Mouse (Mus musculus): ENCODE data around the gene Wdr61. TPM values are rescaled to one million over a fixed set of nuclear protein-coding genes. Genes with fewer than 3 reads are reported as not detected.

Wdr61 gene
- polyA plus RNA-seq, 1 experiment from 2014 or later, result 151 TPM

DNA sequence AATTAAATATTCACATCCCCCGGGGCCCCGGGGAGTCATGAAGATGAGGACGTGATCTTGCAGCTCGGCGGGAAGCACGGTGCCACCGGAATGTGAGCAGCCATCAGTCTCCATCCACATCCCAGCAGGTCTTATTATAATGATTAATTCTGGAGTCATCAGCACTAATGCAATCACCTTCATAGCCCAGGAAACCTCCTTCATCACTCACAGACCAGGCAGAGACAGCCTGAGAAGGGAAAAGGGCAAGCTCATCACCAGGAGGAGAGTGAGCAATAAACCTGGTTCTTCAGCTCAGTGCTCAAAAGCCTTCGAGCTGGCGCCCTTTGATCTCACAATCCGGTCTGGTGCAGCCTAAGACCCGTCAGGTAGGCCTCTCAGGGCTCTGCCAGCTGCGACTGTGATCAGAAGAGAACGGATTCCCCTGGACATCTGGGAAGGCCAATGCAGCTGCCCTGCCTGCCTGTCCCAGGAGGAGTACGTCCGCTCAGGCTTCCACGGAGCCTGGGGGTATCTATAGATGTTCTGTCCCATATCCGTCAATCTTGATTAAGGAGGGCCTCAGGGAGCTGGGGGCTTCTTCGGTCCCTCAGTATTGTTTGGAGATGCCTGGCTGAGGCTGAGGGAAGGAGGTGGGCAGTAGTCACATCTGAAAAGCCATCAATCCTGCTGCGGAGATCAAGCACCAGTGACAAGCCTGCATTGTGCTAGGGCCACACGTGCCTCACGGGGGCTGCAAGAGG, 18.1 kb upstream of the Wdr61 start:
- Histone ChIP-seq H3K4me1 (no peaks in the 10 kb centered on the region; the same call in 1 of the 2 replicates), H3K9ac (no peak overlapping the region), H3K4me2 (no peak overlapping the region), H3K27ac (no peak overlapping the region), H3K9me3 (replicated peaks) (no peaks in the 10 kb centered on the region), H3K36me3 (no peaks in the 10 kb centered on the region), H3K4me3 (replicated peaks) (no peak overlapping the region), H3K27me3 (peaks cover 23% of the 10 kb centered on the region)
- ATAC-seq (replicated peaks; ENCODE audit: low FRiP score), result no peak
- WGBS, result 19% methylated on average over 21 of the region's 21 CpGs

DNA sequence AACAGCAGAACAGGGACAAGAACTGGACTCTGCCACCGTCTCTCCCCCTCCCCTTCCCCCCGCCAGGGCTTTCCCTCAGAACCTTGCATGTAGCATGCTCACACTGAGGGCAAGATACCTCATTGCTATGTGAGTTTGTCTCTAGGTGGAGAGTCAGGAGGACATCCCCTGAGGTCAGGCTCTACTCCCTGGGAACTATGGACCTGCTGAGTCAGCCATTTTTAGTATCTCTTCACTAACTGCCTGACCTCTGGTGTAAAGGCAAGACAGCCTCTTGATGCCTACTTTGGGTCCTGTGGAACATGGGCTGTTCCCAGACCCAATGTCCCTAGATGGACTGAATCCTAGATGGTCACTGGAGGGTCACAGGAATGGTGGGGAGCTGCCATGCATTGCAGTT, 17.4 kb upstream of the Wdr61 start:
- WGBS, result 75% methylated on average over 2 of the region's 2 CpGs
- H3K4me3 ChIP-seq (replicated peaks), result no peak overlapping the region

DNA sequence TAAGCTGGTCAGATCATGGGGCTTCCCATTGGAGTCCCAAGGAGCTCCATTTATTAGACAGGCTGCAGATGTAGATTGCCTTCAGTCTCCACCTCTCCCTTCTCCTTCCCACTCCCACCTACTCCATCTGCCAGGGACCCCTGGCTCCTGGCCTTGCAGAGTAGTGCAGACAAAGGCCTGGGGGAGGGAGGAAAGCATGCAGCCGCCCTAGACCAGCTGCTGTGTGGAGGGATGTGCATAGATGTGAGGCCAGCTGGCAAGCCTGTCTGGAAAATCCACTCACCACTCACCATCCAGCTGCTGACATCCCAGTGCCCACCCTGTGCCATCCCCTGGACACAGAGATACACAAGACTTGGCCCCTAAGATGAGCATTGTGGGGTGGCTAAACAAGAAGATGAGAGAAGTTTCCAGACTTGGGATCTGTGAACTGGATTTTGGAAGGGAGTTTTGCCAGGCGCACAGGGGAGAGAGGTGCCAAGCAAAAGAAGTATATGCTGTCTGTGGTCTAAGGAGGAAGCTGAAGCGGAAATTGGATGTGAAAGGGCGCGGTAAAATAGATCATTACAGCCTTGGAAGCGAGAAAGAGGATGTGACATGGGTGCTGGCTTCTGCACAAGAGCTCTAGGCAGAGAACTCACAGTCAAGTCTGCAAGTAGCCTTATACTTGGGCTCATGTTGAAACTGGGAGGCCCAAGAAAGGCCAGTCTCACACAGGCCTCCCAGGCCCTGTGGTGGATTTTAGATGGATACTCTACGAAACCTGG, 16.1 kb upstream of the Wdr61 start:
- Histone ChIP-seq H3K27me3 (peaks cover 23% of the 10 kb centered on the region), H3K9me3 (replicated peaks) (no peaks in the 10 kb centered on the region), H3K4me1 (no peaks in the 10 kb centered on the region; the same call in 1 of the 2 replicates), H3K4me2 (no peak overlapping the region), H3K27ac (no peak overlapping the region), H3K36me3 (no peaks in the 10 kb centered on the region), H3K9ac (no peak overlapping the region), H3K4me3 (replicated peaks) (no peak overlapping the region)
- ATAC-seq (replicated peaks; ENCODE audit: low FRiP score), result no peak
- WGBS, result 83% methylated on average over 7 of the region's 7 CpGs

More for the DNA sequence above, 17.4 kb upstream of the Wdr61 start:
- no peaks in the 10 kb centered on the region for H3K36me3 ChIP-seq
- no peak for ATAC-seq (replicated peaks; ENCODE audit: low FRiP score)
- no peak overlapping the region for H3K4me2 ChIP-seq
- no peaks in the 10 kb centered on the region; the same call in 1 of the 2 replicates for H3K4me1 ChIP-seq
- no peak overlapping the region for H3K27ac ChIP-seq
- H3K9ac ChIP-seq, result no peak overlapping the region
- peaks cover 23% of the 10 kb centered on the region for H3K27me3 ChIP-seq
- no peaks in the 10 kb centered on the region for H3K9me3 ChIP-seq (replicated peaks)

DNA sequence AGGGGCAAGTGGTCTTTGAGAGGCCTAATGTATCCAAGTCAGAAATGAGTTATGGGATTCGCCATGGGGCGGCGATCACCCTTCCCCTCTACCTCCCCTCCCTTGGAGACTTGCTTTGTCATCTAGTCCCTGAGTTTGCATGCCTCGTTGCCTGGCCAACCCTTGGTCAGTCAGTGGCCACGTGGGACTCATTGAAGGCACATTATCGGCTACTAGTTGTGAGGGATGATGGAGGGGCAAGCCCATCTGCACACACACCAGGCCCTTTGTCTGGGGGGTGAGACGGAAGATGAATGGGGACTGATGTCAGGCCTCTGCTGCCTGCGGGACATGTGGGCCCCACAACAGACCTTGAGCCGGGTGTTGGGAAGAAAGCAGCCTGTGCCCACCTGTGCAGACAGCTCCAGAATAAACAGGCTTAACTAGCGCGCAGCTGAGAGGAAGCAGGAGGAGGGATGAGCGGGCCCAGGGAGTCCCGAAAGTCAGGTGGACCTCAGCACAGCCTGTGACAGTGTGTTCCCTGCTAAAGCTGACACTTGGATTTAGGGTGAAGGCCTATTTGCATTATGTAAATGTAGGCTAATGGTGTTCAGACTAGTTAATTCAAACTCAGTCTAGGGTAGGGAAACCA, 11.5 kb upstream of the Wdr61 start:
- Histone ChIP-seq H3K27me3 (no peaks in the 10 kb centered on the region; the same call in 1 of the 2 replicates), H3K36me3 (no peaks in the 10 kb centered on the region), H3K4me3 (replicated peaks) (no peak overlapping the region), H3K9ac (no peak overlapping the region), H3K4me2 (no peak overlapping the region), H3K4me1 (no peaks in the 10 kb centered on the region), H3K9me3 (replicated peaks) (no peaks in the 10 kb centered on the region), H3K27ac (no peak overlapping the region)
- ATAC-seq (replicated peaks; ENCODE audit: low FRiP score), result 0 out of 2 replicates have a peak, but pooled peaks have one; percentile 36
- 41% methylated on average over 13 of the region's 13 CpGs for WGBS

DNA sequence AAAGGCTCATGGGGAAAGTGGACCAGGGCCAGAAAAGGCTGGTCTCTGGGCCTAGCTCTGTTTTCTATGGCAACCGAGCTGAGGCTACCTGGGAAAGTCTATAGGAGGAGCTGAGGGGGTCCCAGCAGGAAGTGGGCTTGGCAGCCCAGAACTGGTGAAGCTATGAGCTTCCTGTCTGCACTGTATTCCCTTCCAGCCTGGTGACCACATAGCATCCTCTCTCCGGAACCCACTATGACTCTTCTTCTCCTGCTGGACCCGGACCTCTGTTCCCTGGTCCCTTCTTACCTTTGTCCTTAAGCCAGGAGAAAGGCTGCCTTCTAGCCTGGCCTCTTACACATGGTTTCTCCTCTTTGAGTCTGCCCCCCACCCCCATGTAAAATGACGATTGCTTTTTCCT, 9.6 kb upstream of the Wdr61 start:
- 81% methylated on average over 4 of the region's 4 CpGs for WGBS
- ATAC-seq (replicated peaks; ENCODE audit: low FRiP score), result no peak
- Histone ChIP-seq H3K4me2 (no peak overlapping the region), H3K9ac (no peak overlapping the region), H3K36me3 (no peaks in the 10 kb centered on the region), H3K27ac (no peak overlapping the region), H3K9me3 (replicated peaks) (no peaks in the 10 kb centered on the region), H3K27me3 (no peaks in the 10 kb centered on the region; the same call in 1 of the 2 replicates), H3K4me3 (replicated peaks) (no peak overlapping the region), H3K4me1 (no peaks in the 10 kb centered on the region)

DNA sequence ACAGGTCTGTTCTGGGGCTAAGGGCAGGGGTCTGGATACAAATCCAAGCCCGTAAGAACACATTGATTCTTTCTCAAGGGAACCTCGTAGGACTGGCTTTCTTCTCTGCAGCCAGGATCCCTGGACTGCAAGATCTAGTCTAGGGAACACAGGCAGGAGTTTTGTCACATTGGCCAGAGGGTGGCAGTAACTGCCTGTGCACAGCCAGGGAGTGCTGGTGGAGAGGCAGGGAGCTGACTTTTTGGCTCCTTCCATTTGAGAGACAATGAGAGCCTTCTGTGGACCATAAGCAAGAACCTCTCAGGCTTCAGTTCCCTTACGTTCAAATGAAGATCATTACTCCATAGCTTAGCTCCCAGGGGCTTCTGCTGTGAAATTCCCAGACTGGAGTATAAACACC, 4.1 kb upstream of the Wdr61 start:
- no peaks in the 10 kb centered on the region for H3K9me3 ChIP-seq (replicated peaks)
- H3K36me3 ChIP-seq, result no peaks in the 10 kb centered on the region
- no peak overlapping the region for H3K4me2 ChIP-seq
- H3K4me3 ChIP-seq (replicated peaks), result no peak overlapping the region
- peaks cover 12% of the 10 kb centered on the region for H3K4me1 ChIP-seq
- no peaks in the 10 kb centered on the region; the same call in 1 of the 2 replicates for H3K27me3 ChIP-seq
- no peak overlapping the region for H3K9ac ChIP-seq
- ATAC-seq (replicated peaks; ENCODE audit: low FRiP score), result no peak
- no peak overlapping the region for H3K27ac ChIP-seq
- 31% methylated on average over 3 of the region's 3 CpGs for WGBS

DNA sequence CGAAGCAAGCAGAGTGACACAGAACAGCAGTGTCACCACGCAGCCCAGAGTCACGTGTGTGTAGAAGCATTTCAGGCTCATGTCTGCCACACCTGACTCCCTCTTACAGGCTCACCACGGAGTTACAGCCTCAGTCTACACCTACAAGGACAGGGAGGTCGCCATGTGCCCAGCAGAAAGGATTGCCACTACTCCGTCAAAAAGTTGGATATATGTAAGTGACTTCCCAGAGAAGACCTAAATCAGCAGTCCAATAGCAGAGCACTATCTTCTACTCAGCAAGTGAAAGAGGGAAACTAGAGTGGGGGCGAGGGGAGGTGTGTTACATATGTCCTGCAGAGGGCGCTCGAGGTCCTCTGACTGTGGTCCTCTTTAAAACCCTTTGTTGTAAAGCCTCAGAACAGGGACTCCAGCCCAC, 2.0 kb upstream of the Wdr61 start:
- 23% methylated on average over 9 of the region's 9 CpGs for WGBS
- H3K36me3 ChIP-seq, result no peaks in the 10 kb centered on the region
- no peaks in the 10 kb centered on the region for H3K9me3 ChIP-seq (replicated peaks)
- H3K9ac ChIP-seq, result no peak overlapping the region
- H3K27ac ChIP-seq, result no peak overlapping the region
- H3K27me3 ChIP-seq, result no peaks in the 10 kb centered on the region
- no peak overlapping the region for H3K4me2 ChIP-seq
- no peak overlapping the region for H3K4me3 ChIP-seq (replicated peaks)
- no peak for ATAC-seq (replicated peaks; ENCODE audit: low FRiP score)
- H3K4me1 ChIP-seq, result peaks cover 21% of the 10 kb centered on the region

DNA sequence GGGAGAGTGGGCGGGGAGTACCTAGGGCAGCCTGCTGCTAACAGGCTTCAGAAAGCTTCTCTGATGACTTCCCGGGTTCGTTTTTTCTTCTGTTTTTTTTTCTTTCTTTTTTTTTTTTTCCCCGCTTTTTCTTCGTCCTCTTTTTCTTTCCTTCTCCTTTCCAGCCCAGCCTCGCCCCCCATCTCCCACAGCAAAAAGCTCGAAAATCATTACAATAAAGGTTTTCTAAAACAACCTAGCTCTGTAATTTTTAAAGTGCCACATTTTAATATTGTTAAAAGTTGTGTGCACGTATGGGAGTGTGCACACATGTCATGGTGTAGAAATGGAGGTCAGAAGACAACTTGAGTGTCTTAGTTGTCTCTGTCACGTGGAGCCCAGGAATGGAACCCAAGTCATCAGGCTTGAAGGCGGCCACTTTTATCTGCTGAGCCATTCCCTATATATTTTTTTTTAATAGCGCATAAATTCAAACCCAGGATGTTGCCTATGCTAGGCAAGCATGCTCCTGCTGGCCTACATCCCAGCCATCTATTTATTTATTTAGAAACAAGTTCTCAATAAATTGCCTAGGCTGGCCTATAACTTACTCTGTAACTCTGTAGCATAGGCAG, 427 bp upstream of the Wdr61 start:
- H3K9ac ChIP-seq, result no peak overlapping the region
- H3K9me3 ChIP-seq (replicated peaks), result no peaks in the 10 kb centered on the region
- H3K36me3 ChIP-seq, result peaks cover 9% of the 10 kb centered on the region; the same call in 1 of the 2 replicates
- H3K4me3 ChIP-seq (replicated peaks), result peak overlapping the region; percentile 88
- no peak for ATAC-seq (replicated peaks; ENCODE audit: low FRiP score)
- 16% methylated on average over 11 of the region's 11 CpGs for WGBS
- peaks cover 21% of the 10 kb centered on the region for H3K4me1 ChIP-seq
- peak overlapping the region; percentile 61; the same call in 1 of the 2 replicates for H3K27ac ChIP-seq
- H3K4me2 ChIP-seq, result peak overlapping the region; percentile 77
- no peaks in the 10 kb centered on the region for H3K27me3 ChIP-seq

DNA sequence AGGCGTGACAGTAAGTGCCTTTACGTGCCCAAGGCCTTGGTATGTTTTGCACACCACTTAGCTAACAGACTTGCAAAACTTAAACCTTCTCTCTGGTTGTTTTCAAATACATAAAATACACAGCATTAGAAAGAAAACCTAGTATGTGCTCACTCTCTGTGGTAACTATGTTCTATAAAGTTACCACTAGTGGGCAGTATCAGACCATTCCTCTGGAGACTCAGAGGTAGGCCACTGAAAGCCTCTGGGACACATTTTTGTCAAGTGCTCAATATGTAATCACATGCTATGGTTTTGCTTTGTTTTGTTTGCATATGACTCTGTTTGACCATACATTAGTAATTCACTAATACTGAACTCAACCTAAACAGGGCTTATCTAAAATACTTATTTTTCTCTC, 2.2 kb downstream of the Wdr61 start:
- WGBS, result 94% methylated on average over 2 of the region's 2 CpGs
- H3K27ac ChIP-seq, result no peak overlapping the region
- no peak overlapping the region for H3K4me3 ChIP-seq (replicated peaks)

DNA sequence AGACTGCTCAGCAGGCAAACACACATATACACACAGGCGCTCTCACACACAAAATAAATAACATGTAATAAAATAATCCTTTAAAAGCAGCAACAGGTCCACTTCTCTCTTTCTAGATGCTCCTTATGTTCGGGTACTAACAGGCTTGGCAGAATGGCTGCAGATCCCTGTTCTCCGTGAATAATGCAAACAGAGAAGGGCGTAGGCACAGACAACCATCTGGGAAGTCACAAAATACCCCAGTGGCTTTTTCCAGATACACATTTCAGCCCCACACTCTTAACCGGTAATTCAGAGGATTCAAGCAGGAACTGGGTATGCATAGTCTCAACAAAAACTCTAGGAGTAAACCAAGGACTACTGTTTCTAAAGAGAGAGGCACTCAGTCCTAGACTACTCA, 8.0 kb downstream of the Wdr61 start:
- Histone ChIP-seq H3K27ac (no peak overlapping the region), H3K4me2 (no peak overlapping the region), H3K36me3 (peaks cover 92% of the 10 kb centered on the region), H3K4me1 (no peaks in the 10 kb centered on the region), H3K4me3 (replicated peaks) (no peak overlapping the region), H3K27me3 (no peaks in the 10 kb centered on the region), H3K9me3 (replicated peaks) (no peaks in the 10 kb centered on the region), H3K9ac (no peak overlapping the region)
- ATAC-seq (replicated peaks; ENCODE audit: low FRiP score), result no peak
- WGBS, result 85% methylated on average over 5 of the region's 5 CpGs

More for the DNA sequence above, 2.2 kb downstream of the Wdr61 start:
- peaks cover 21% of the 10 kb centered on the region for H3K4me1 ChIP-seq
- no peaks in the 10 kb centered on the region for H3K9me3 ChIP-seq (replicated peaks)
- no peak overlapping the region for H3K9ac ChIP-seq
- no peak for ATAC-seq (replicated peaks; ENCODE audit: low FRiP score)
- no peak overlapping the region for H3K4me2 ChIP-seq
- H3K27me3 ChIP-seq, result no peaks in the 10 kb centered on the region
- peaks cover 35% of the 10 kb centered on the region for H3K36me3 ChIP-seq

DNA sequence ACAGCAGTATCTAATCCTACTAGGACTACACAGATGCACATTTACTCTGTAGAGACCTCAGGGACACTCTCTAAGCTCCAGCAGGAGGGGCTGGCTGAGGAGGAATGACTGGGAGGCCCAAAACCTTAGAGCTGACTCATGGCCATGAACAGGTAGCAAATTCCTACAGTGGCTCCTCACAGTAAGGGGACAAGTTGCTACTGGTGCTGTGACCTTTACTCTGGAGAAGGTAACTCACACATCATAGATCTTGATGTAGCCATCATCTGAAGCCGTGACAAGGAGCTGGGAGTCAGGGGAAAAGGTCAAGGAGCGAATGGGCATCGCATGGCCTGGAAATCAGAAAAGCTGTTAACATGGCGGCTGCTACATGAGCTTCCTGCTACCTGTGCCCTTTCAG, 11.7 kb downstream of the Wdr61 start:
- no peak overlapping the region for H3K27ac ChIP-seq
- WGBS, result 88% methylated on average over 4 of the region's 4 CpGs
- H3K9me3 ChIP-seq (replicated peaks), result no peaks in the 10 kb centered on the region
- H3K4me1 ChIP-seq, result no peaks in the 10 kb centered on the region
- H3K36me3 ChIP-seq, result peaks cover 96% of the 10 kb centered on the region
- no peak overlapping the region for H3K4me3 ChIP-seq (replicated peaks)
- H3K9ac ChIP-seq, result no peak overlapping the region
- no peaks in the 10 kb centered on the region for H3K27me3 ChIP-seq
- no peak overlapping the region for H3K4me2 ChIP-seq
- ATAC-seq (replicated peaks; ENCODE audit: low FRiP score), result no peak

DNA sequence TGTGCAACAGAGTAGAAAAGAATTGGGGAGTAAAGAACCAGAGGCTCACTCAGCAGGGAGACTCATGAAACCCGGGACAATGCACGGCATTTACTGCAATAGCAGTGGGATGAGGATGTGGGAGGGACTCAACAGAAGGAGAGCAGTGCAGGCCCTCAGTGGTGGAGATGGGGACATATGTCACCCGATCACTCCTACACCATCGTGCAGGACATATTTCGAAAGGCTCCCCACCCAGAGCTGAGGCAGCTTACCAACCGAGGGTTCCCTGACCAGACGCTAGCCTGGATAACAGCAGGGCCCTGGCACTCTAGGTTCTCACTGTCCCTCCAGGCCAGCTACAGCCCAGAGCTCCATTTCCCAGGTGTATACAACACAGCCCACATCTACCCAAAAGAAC, 12.2 kb downstream of the Wdr61 start:
- H3K27ac ChIP-seq, result no peak overlapping the region
- ATAC-seq (replicated peaks; ENCODE audit: low FRiP score), result no peak
- no peak overlapping the region for H3K4me2 ChIP-seq
- no peaks in the 10 kb centered on the region for H3K27me3 ChIP-seq
- H3K36me3 ChIP-seq, result peaks cover 96% of the 10 kb centered on the region
- H3K4me1 ChIP-seq, result no peaks in the 10 kb centered on the region
- H3K9me3 ChIP-seq (replicated peaks), result no peaks in the 10 kb centered on the region
- 62% methylated on average over 7 of the region's 7 CpGs for whole genome bisulfite sequencing
- H3K9ac ChIP-seq, result no peak overlapping the region
- H3K4me3 ChIP-seq (replicated peaks), result no peak overlapping the region

Measured in kidney, embryonic 15.5 days (tissue).